Mouse (Mus musculus) kidney, adult 18-20 months (tissue): ENCODE data around the gene H2afb3.
A peak's percentile ranks its signal among the peaks of the same experiment; 100 is the strongest.
"Not testable (repeated sequence)": the region's sequence is repeated elsewhere in the genome, so short reads cannot be mapped to it uniquely, and the experiment has no call there.

Source experiments
- DNase-seq: peaks from one replicate; pipeline ENCODE4 v3.0.0; 2021

The H2afb3 gene

DNA sequence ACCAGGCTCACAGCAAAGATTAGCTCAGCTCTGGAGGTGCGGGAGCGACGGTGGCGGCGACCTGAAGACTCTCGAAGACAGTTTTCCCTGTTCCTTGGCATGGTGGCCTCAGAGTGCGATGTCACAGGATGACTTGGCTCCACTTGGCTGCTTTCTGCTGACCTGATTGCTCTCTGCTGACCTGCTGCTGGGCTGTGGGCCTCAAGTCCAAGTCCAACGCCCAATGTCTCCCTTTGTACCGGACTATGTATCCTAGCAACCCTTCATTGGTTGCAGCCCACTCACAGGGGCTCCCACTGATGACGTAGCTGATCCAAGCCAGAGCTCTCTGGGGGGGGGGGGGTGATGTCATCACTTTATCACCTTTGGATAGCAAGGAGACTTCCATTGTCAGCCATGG lies at the start of gene H2afb3:
Gene H2afb3 (minus strand): TSS at position 101 of the 400 bp plus-strand sequence.
- not testable (repeated sequence) for DNase-seq

DNA sequence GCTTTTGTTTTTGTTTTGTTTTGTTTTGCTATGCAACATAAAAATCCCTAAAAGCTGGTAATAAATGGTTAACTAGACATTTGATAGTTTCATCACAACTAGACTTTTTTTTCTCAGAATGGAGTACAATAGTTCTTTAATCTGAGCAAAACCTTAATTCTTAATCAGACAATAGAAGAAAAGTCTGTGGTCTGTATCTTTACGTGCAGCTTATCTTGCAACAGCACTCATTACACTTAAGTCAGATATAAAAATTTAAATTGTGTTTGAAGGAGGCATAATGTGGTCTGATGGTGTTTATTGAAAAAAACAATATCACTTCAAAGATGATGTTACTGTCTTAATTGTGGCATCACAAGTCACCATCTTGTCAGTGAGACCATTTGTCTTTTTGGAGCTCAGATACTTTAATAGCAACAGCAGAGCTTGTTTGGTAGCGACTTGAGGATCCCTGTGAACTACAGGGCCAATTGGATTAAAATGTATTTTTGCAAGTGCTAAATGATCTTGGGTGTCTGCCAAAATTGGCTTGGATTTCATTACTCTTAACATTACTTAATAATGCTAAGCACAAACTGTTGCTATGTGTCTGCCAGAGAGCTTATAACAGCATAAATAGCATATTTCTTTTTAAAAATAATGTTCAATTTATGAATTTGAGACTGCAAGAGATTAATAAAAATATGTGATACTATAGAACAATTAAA lies 11.3 kb downstream of the H2afb3 start:
- no peak for DNase-seq

DNA sequence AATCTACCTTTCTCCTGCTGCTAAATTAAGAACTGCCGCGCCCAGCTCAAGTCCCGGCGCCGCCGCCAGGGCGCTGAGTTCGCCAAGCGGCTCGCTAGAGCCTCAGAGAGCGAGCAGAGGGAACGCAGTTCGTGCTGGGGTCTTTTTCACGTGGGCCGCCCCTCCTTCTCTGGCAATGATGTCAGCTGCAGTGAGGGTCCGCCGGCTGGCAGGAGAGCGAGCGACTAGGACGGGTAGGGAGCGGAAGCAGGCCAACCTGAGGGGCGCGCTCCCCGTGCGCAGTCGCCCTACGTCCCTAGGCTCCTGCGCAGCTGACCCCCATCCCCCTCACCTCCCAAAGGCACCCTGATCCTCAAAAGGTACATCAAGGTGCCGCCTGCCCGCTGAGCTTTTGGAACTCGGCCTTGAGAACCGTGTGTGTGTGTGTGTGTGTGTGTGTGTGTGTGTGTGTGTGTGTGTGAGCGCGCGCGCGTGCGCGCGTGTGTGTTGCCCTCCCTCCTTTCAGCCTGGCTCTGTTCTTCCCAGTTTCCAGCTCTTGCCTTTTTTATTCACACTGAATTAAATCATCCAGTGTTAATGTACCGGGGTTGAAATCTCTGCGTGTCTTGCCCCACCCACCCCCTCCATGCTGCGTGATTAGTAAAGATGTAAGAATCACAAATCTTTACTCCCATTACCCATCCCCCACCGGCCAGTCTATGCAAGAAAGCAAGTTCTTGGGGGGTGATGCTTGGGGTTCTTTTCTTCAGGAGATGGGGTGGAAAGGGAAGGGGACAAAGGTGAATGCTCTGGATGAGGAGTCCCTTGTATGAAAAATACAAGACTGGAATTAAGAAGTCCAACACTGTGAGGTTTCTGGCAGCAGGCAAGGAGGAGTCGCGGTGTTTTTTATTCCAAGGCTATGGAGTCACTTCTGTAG lies 19.8 kb downstream of the H2afb3 start:
- DNase-seq: peak; percentile 9

DNA sequence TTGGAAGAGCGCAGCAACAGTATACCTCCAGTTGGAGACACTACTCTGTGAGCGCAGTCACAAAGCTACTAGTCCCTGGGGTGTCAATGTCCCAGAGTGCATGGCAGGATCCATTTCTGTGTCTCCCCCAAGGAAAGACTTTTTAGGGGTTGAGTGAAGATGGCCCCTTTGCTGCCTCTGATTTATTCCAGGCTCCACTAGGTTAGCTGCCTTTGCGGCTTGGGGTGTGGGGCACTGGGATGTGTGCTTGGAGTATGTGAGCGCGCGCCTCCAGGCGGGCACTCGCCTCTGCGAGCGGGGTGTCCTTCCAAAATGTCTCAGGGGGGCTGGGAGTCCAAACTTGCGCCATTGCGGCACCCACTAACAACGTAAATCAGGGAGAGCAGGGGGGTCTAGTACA lies 21.2 kb downstream of the H2afb3 start:
- no peak for DNase-seq

DNA sequence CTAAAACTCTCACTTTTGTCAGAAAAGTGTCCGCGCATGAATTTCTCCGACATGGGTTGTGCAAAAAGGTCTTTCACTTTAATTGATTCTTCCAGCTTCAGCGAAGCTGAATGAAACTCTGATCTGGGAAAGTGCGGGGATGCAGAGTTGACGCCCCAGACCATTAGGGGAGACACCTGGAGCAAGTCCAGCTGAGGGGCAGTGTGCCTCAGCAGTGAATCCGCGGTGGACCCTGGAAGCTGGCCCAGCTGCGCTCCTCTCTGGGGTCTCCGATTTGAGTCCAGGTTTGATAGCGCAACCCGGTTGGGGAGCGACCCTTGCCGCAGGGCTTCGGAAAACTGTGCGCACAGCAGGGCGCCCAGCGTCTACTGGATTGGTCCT lies 22.0 kb downstream of the H2afb3 start:
- no peak for DNase-seq

DNA sequence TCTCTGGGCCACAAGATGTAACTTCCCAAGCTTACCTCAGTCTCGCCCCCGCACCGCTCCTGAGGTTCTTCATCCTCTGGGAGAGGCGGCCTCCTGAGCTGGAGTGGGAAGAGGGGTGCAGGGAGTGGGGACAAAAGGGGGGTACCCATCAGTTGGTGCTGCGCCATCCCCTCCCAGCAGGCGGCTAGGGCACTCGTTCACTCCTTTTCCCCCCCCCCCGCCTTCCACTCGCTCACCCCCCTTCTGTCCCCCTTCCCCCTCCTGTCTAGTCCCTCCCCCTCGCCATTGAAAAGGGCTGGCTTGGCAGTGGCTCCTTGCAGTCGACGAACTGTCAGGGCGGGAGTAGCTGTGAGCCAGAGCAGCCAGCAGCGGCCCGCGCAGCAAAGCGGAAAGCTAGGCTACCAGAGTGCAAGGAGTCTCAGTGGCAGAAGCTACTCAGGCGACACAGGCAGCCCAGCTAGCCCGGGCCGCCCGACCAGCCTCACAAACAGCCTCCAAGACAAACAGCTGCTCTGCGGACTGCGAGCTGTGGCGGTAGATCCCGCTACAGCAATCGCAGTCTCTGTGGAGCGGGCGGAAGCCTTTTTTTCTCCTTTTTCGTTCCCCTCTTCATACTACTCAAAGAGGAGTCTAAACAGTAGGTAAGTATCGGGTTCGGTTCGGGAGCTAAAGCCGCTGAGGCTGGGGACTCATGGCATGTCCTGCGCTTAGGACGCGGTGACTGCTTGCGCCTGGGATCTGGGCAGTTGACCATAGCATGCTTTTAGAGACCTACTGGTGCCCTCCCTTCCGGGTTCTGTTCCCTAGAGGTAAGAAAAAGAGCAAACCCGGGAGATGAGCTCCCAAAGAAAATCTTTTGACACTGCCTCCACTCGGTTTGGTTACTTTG lies 22.6 kb downstream of the H2afb3 start, which contains the start of gene Pcdh11x:
Gene Pcdh11x (plus strand): TSS at position 249 of the 889 bp plus-strand sequence.
- DNase-seq: peak; percentile 17

DNA sequence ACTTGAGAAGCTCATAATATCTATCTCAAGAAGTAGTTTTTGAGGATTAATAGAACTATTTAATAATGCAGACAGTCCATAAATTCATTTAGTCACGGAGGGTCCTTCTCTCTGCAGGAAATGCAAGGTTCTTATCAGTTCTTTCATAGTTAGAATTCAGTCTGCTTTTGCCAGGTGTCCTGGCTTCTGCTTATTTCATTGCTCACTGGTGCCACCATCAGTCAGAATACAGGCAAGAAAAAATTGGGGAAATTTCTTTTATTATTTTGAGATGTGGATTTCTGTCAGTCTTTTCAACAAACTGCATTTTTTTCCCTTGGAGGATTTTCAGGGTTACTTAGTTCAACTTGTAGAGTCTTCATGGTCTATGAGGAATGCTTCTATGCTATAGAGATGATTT lies 25.4 kb downstream of the H2afb3 start:
- DNase-seq: no peak

DNA sequence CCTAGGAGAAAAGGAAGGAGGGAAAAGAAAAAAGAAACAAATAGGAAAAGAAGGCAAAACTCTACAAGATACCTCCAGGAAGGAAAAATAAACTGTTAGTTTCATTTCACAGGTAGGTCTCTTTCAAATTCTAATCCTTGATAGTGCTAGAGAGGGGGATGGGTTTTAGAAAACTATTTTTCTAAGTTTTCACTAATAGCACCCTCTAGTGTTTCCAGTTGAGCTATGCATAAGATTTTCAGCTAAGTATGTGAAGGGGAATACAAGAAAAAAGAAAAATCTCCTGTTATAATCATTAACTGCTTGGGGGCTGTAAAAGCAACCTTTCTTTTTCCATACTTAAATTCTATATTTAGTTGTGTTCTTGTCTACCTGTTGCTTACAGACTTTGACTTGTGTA lies 27.4 kb downstream of the H2afb3 start:
- no peak for DNase-seq
